Mouse (Mus musculus): ENCODE results near the gene Rapgef5.

- no peak for TF ChIP-seq MYOD1 (IDR thresholded peaks at IDR 0.05; ENCODE audit: control insufficient read depth, insufficient read length, low read depth)
- TF ChIP-seq MYOG (IDR thresholded peaks at IDR 0.05; ENCODE audit: control insufficient read depth, extremely low read depth, insufficient read length): no peak
- TF ChIP-seq CTCF (IDR thresholded peaks at IDR 0.05; ENCODE audit: control insufficient read depth, insufficient read depth, insufficient read length): no peak
- TF ChIP-seq MAX (IDR thresholded peaks at IDR 0.05): no peak
- TF ChIP-seq FOSL1 (IDR thresholded peaks at IDR 0.05; ENCODE audit: insufficient read depth, low read length, poor library complexity, severe bottlenecking): no peak
- TF ChIP-seq CEBPB (IDR thresholded peaks at IDR 0.05; ENCODE audit: low read depth): no peak
- TF ChIP-seq USF1 (IDR thresholded peaks at IDR 0.05; ENCODE audit: low read depth): no peak
Measured at GRCm38 (mm10) chr12:117497361-117497760, 18.9 kb upstream of the Rapgef5 start.
